Mouse (Mus musculus) lung, embryonic 14.5 days (tissue): ENCODE data around the gene Tnfrsf23. TPM values are rescaled to one million over a fixed set of nuclear protein-coding genes. Genes with fewer than 3 reads are reported as not detected.
"Not testable (repeated sequence)": the region's sequence is repeated elsewhere in the genome, so short reads cannot be mapped to it uniquely, and the experiment has no call there.

Source experiments
- ATAC-seq: fragments of 200-750 bp; cut with Nextera tagmentation; 2 replicates; pipeline ENCODE4 v1.8.0; 2017; ENCODE audit warnings: mild to moderate bottlenecking, moderate TSS enrichment, moderate library complexity; ENCODE audit not compliant: insufficient read depth
- DNase-seq: peaks from one replicate; pipeline ENCODE4 v3.0.0-alpha.2; 2015
- H3K27ac ChIP-seq: fragments of 300-500 bp; sonication (generic); 2 replicates; pipeline ENCODE4 v1.5.1; 2014; ENCODE audit warnings: low read depth, mild to moderate bottlenecking, moderate library complexity
- H3K27me3 ChIP-seq: fragments of 300-500 bp; sonication (generic); 2 replicates; pipeline ENCODE4 v1.6.1; 2014; ENCODE audit warnings: low read length, control low read depth; ENCODE audit not compliant: insufficient read depth
- H3K36me3 ChIP-seq: fragments of 300-500 bp; sonication (generic); 2 replicates; pipeline ENCODE4 v1.6.1; 2014; ENCODE audit warnings: control low read depth; ENCODE audit not compliant: insufficient read depth
- H3K4me1 ChIP-seq: fragments of 300-500 bp; sonication (generic); 2 replicates; pipeline ENCODE4 v1.6.1; 2014; ENCODE audit warnings: antibody characterized with exemption, control low read depth; ENCODE audit not compliant: insufficient read depth
- H3K4me2 ChIP-seq: fragments of 300-500 bp; sonication (generic); 2 replicates; pipeline ENCODE4 v1.6.1; 2014; ENCODE audit warnings: mild to moderate bottlenecking
- H3K4me3 ChIP-seq: fragments of 300-500 bp; sonication (generic); 2 replicates; pipeline ENCODE4 v1.5.1; 2014; ENCODE audit warnings: low read depth, low read length
- H3K9ac ChIP-seq: fragments of 300-500 bp; sonication (generic); 2 replicates; pipeline ENCODE4 v1.6.1; 2014
- H3K9me3 ChIP-seq: fragments of 300-500 bp; sonication (generic); 2 replicates; pipeline ENCODE4 v1.6.1; 2016; ENCODE audit warnings: low read depth, low read length, control low read depth
- CTCF ChIP-seq: IDR thresholded peaks from 2 replicates; pipeline ENCODE4 v1.5.1; 2016; ENCODE audit warnings: antibody characterized with exemption, low read depth
- WGBS: fragments of 180-500 bp; shearing (Covaris S2); extraction: QIAGEN DNeasy Blood & Tissue Kit; methylation state at CpG from one replicate; pipeline ENCODE4 v1.1.7; 2014; 5-methylcytosine and 5-hydroxymethylcytosine counted together
- polyA plus RNA-seq: library from polyadenylated mRNA; unstranded; fragments of >200 nt; fragmentation: Nextera tagmentation; extraction: Ambion mirVana; gene quantifications from 2 replicates; pipeline ENCODE4 v1.2.1, GENCODE M21; 2014

The Tnfrsf23 gene
- polyA plus RNA-seq, 1 experiment from 2014 or later = 1.1 TPM

GRCm38 (mm10) chr7:143694550-143694949 lies 8.9 kb upstream of the Tnfrsf23 start:
- H3K9ac ChIP-seq = no peak overlapping the region
- no peak for DNase-seq
- H3K4me3 ChIP-seq = no peak overlapping the region
- peaks cover 89% of the 10 kb centered on the region for H3K36me3 ChIP-seq
- 93% methylated on average over 7 of the region's 7 CpGs for WGBS
- no peak for TF ChIP-seq CTCF
- H3K27ac ChIP-seq = no peak overlapping the region
- H3K4me1 ChIP-seq = no peaks in the 10 kb centered on the region
- no peak overlapping the region for H3K4me2 ChIP-seq
- no peaks in the 10 kb centered on the region for H3K9me3 ChIP-seq
- H3K27me3 ChIP-seq = no peaks in the 10 kb centered on the region
- no peak for ATAC-seq

GRCm38 (mm10) chr7:143692746-143693510 lies 7.3 kb upstream of the Tnfrsf23 start:
- Histone ChIP-seq H3K9ac (no peak overlapping the region), H3K4me1 (no peaks in the 10 kb centered on the region), H3K27me3 (no peaks in the 10 kb centered on the region), H3K27ac (no peak overlapping the region), H3K4me3 (no peak overlapping the region), H3K36me3 (peaks cover 91% of the 10 kb centered on the region), H3K4me2 (no peak overlapping the region), H3K9me3 (no peaks in the 10 kb centered on the region)
- 88% methylated on average over 12 of the region's 12 CpGs for WGBS
- TF ChIP-seq CTCF = no peak
- no peak for DNase-seq
- no peak for ATAC-seq

GRCm38 (mm10) chr7:143691909-143692308 lies 6.2 kb upstream of the Tnfrsf23 start:
- 92% methylated on average over 4 of the region's 4 CpGs for WGBS
- no peak overlapping the region for H3K9ac ChIP-seq
- DNase-seq = no peak
- H3K27me3 ChIP-seq = no peaks in the 10 kb centered on the region
- no peak overlapping the region for H3K27ac ChIP-seq
- TF ChIP-seq CTCF = no peak
- peaks cover 86% of the 10 kb centered on the region for H3K36me3 ChIP-seq
- ATAC-seq = no peak
- H3K4me3 ChIP-seq = no peak overlapping the region
- H3K4me2 ChIP-seq = no peak overlapping the region
- no peaks in the 10 kb centered on the region for H3K4me1 ChIP-seq
- no peaks in the 10 kb centered on the region for H3K9me3 ChIP-seq

- no peak overlapping the region for H3K27ac ChIP-seq
- 85% methylated on average over 5 of the region's 5 CpGs for WGBS
- H3K4me1 ChIP-seq = no peaks in the 10 kb centered on the region
Measured at GRCm38 (mm10) chr7:143691181-143691580, 5.5 kb upstream of the Tnfrsf23 start.

GRCm38 (mm10) chr7:143689946-143690345 lies 4.3 kb upstream of the Tnfrsf23 start:
- ATAC-seq (no peak), DNase-seq (no peak)
- Histone ChIP-seq H3K9ac (no peak overlapping the region), H3K4me1 (no peaks in the 10 kb centered on the region), H3K27ac (no peak overlapping the region), H3K4me3 (no peak overlapping the region), H3K4me2 (no peak overlapping the region), H3K36me3 (peaks cover 67% of the 10 kb centered on the region), H3K27me3 (no peaks in the 10 kb centered on the region), H3K9me3 (no peaks in the 10 kb centered on the region)
- 62% methylated on average over 4 of the region's 4 CpGs for WGBS
- no peak for TF ChIP-seq CTCF

More at GRCm38 (mm10) chr7:143691181-143691580, 5.5 kb upstream of the Tnfrsf23 start:
- Histone ChIP-seq H3K4me3 (no peak overlapping the region), H3K4me2 (no peak overlapping the region), H3K36me3 (peaks cover 79% of the 10 kb centered on the region), H3K9ac (no peak overlapping the region), H3K9me3 (no peaks in the 10 kb centered on the region), H3K27me3 (no peaks in the 10 kb centered on the region)
- ATAC-seq = no peak
- DNase-seq = no peak
- TF ChIP-seq CTCF = no peak

- 65% methylated on average over 7 of the region's 7 CpGs for WGBS
- H3K4me3 ChIP-seq = no peak overlapping the region
- no peak overlapping the region for H3K27ac ChIP-seq
- no peaks in the 10 kb centered on the region for H3K9me3 ChIP-seq
- H3K36me3 ChIP-seq = peaks cover 62% of the 10 kb centered on the region
- no peak for TF ChIP-seq CTCF
- H3K4me1 ChIP-seq = no peaks in the 10 kb centered on the region
- no peaks in the 10 kb centered on the region for H3K27me3 ChIP-seq
- DNase-seq (no peak), ATAC-seq (no peak)
- no peak overlapping the region for H3K9ac ChIP-seq
- no peak overlapping the region for H3K4me2 ChIP-seq
Measured at GRCm38 (mm10) chr7:143689481-143689880, 3.8 kb upstream of the Tnfrsf23 start.

GRCm38 (mm10) chr7:143686676-143687075 lies 1.0 kb upstream of the Tnfrsf23 start:
- WGBS = 78% methylated on average over 3 of the region's 3 CpGs
- not testable (repeated sequence) for H3K4me1 ChIP-seq, DNase-seq, H3K4me3 ChIP-seq, ATAC-seq, H3K27me3 ChIP-seq, H3K4me2 ChIP-seq, H3K9ac ChIP-seq, H3K9me3 ChIP-seq, H3K27ac ChIP-seq
- H3K36me3 ChIP-seq = peaks cover 34% of the 10 kb centered on the region

GRCm38 (mm10) chr7:143686191-143686590 lies 519 bp upstream of the Tnfrsf23 start:
- H3K4me3 ChIP-seq, H3K9ac ChIP-seq, H3K4me2 ChIP-seq, H3K9me3 ChIP-seq, H3K27ac ChIP-seq, H3K4me1 ChIP-seq, H3K27me3 ChIP-seq, DNase-seq, ATAC-seq: not testable (repeated sequence)
- 47% methylated on average over 4 of the region's 4 CpGs for WGBS
- H3K36me3 ChIP-seq = peaks cover 30% of the 10 kb centered on the region

GRCm38 (mm10) chr7:143684569-143684968 lies 1.1 kb downstream of the Tnfrsf23 start:
- not testable (repeated sequence) for H3K27me3 ChIP-seq, DNase-seq, H3K4me3 ChIP-seq, ATAC-seq, H3K27ac ChIP-seq, H3K4me2 ChIP-seq, H3K4me1 ChIP-seq, H3K9ac ChIP-seq, H3K9me3 ChIP-seq
- H3K36me3 ChIP-seq = peaks cover 14% of the 10 kb centered on the region
- WGBS = 85% methylated on average over 1 of the region's 2 CpGs
